Mouse (Mus musculus): Measurements from ENCODE around the gene Cabs1. TPM values are rescaled to one million over a fixed set of nuclear protein-coding genes. Genes with fewer than 3 reads are reported as not detected.

The Cabs1 gene
- not detected in 2 replicates for polyA plus RNA-seq (2012; rRNA removed)

DNA sequence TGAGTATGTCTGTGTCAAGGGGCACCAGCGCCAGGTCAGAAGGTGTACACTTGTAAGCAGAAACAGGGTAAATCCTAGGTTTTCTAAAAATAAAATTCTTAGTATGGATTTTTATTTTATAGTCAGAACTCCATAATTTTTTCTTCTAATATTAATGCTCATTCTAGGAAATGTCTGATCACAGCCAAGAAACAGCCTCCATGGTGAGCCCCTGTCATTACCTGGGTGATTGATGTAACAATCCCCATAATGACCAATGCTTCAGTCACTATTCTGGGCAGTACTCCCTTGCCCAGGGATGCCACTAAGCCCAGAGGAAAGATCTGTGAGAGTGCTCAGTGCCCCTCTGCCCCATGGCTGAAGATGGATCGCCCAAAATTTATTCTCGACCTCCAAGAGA, at the start of gene Cabs1:
Cabs1 (plus strand) TSS at position 301 of the 400 bp plus-strand sequence.

DNA sequence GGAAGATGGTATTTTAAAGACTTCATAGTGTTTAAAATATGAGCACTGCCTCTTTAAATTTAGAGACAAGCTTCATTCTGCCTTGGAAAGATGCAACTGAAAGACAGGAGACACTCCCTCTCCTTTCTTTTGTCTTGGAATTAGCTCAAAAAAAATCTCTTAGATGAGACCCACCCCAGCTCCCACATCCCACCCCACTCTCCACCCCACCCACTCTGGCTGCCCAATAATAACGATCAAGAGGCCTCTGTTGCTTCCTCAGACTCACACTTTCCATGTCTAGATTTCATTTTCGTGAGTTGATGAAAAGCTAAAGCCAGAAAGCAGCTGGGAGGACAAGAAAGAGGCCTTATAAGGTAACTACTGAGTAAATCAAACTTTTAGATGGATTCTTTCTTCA, 10.0 kb upstream of the Cabs1 start, which contains the start of the genes 2310003L06Rik and Gm28434:
2310003L06Rik (plus strand) TSS at position 259 of the 400 bp plus-strand sequence.
Gm28434 (plus strand) TSS at position 317 of the 400 bp plus-strand sequence.

DNA sequence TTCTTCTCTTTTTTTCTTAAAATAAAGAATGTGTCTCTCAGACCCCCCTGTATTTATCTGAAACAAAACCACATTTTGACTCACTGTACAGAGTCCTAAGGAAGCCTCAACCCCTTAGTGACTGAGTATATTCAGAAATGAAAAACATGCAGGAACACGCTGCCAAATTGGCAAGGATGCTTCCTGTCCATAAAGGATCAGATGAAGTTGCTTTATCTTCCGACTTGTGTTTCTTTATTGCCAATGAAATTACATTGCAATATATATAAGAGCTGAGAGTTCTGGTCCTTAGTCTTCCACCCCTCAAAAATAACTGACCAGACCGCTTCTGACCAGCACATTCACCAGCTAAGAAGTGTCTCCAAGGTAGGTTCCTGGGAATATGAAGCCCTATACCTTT, 23.0 kb downstream of the Cabs1 start, which contains the start of gene Smr3a:
Smr3a (plus strand) TSS at position 301 of the 400 bp plus-strand sequence.

Other genes starting within 250 kb of the Cabs1 start
- gene Csn1s2a, start 204.9 kb upstream of the Cabs1 start, polyA plus RNA-seq (2012; rRNA removed), result not detected in 2 replicates
- not detected in 2 replicates for gene Csn1s2b, start 171.4 kb upstream of the Cabs1 start, polyA plus RNA-seq (2012; rRNA removed)
- gene Prr27, start 153.8 kb upstream of the Cabs1 start, polyA plus RNA-seq (2012; rRNA removed), result not detected in 2 replicates
- not detected in 2 replicates for gene Odam, start 94.4 kb upstream of the Cabs1 start, polyA plus RNA-seq (2012; rRNA removed)
- gene Csn3, start 53.9 kb upstream of the Cabs1 start, polyA plus RNA-seq (2012; rRNA removed), result 0.02 TPM in 1 of 2 replicates, not detected in the other
- gene 2310003L06Rik, start 10.0 kb upstream of the Cabs1 start, polyA plus RNA-seq (2012; rRNA removed), result not detected in 2 replicates
- not detected in 2 replicates for gene Gm28434, start 9.9 kb upstream of the Cabs1 start, polyA plus RNA-seq (2012; rRNA removed)
- gene Smr3a, start 23.1 kb downstream of the Cabs1 start, polyA plus RNA-seq (2012; rRNA removed), result not detected in 2 replicates
- not detected in 2 replicates for gene Smr2, start 107.1 kb downstream of the Cabs1 start, polyA plus RNA-seq (2012; rRNA removed)
- gene Gm11116, start 132.1 kb downstream of the Cabs1 start, polyA plus RNA-seq (2012; rRNA removed), result not detected in 2 replicates
- not detected in 2 replicates for gene Gm11115, start 174.7 kb downstream of the Cabs1 start, polyA plus RNA-seq (2012; rRNA removed)

Data from liver, embryonic 14 days (tissue).